Mouse (Mus musculus): Measurements from ENCODE around the gene Otogl.

Gene Otogl

GRCm38 (mm10) chr10:107912084-107912573 is at the start of gene Otogl:
Otogl (minus strand) TSS chr10:107912134.
- no peak for DNase-seq (ENCODE audit: inconsistent ontology term)

- no peak for DNase-seq (ENCODE audit: inconsistent ontology term)
Observed at GRCm38 (mm10) chr10:107956588-107956987, 44.7 kb upstream of the Otogl start.

GRCm38 (mm10) chr10:107954444-107954843 is 42.5 kb upstream of the Otogl start:
- no peak for DNase-seq (ENCODE audit: inconsistent ontology term)

GRCm38 (mm10) chr10:107951596-107951995 is 39.7 kb upstream of the Otogl start:
- no peak for DNase-seq (ENCODE audit: inconsistent ontology term)

GRCm38 (mm10) chr10:107949945-107950344 is 38.0 kb upstream of the Otogl start:
- DNase-seq (ENCODE audit: inconsistent ontology term), result no peak

- DNase-seq (ENCODE audit: inconsistent ontology term), result no peak
Observed at GRCm38 (mm10) chr10:107948647-107949046, 36.7 kb upstream of the Otogl start.

GRCm38 (mm10) chr10:107948038-107948437 is 36.1 kb upstream of the Otogl start:
- peak; percentile 83 for DNase-seq (ENCODE audit: inconsistent ontology term)

- DNase-seq (ENCODE audit: inconsistent ontology term), result no peak
Observed at GRCm38 (mm10) chr10:107946348-107946747, 34.4 kb upstream of the Otogl start.

GRCm38 (mm10) chr10:107943859-107944258 is 31.9 kb upstream of the Otogl start:
- peak; percentile 23 for DNase-seq (ENCODE audit: inconsistent ontology term)

- no peak for DNase-seq (ENCODE audit: inconsistent ontology term)
Observed at GRCm38 (mm10) chr10:107941188-107941900, 29.4 kb upstream of the Otogl start.

GRCm38 (mm10) chr10:107940302-107940701 is 28.4 kb upstream of the Otogl start:
- DNase-seq (ENCODE audit: inconsistent ontology term), result no peak

GRCm38 (mm10) chr10:107939821-107940220 is 27.9 kb upstream of the Otogl start:
- DNase-seq (ENCODE audit: inconsistent ontology term), result no peak

- no peak for DNase-seq (ENCODE audit: inconsistent ontology term)
Observed at GRCm38 (mm10) chr10:107934055-107934454, 22.1 kb upstream of the Otogl start.

- peak; percentile 46 for DNase-seq (ENCODE audit: inconsistent ontology term)
Observed at GRCm38 (mm10) chr10:107933527-107933926, 21.6 kb upstream of the Otogl start.

GRCm38 (mm10) chr10:107931833-107932828 is 20.2 kb upstream of the Otogl start:
- peak; percentile 84 for DNase-seq (ENCODE audit: inconsistent ontology term)

- no peak for DNase-seq (ENCODE audit: inconsistent ontology term)
Observed at GRCm38 (mm10) chr10:107930471-107931021, 18.6 kb upstream of the Otogl start.

GRCm38 (mm10) chr10:107925306-107925705 is 13.4 kb upstream of the Otogl start:
- DNase-seq (ENCODE audit: inconsistent ontology term), result no peak

GRCm38 (mm10) chr10:107923860-107924259 is 11.9 kb upstream of the Otogl start:
- no peak for DNase-seq (ENCODE audit: inconsistent ontology term)

- DNase-seq (ENCODE audit: inconsistent ontology term), result no peak
Observed at GRCm38 (mm10) chr10:107922750-107923149, 10.8 kb upstream of the Otogl start.

- no peak for DNase-seq (ENCODE audit: inconsistent ontology term)
Observed at GRCm38 (mm10) chr10:107921549-107921948, 9.6 kb upstream of the Otogl start.

GRCm38 (mm10) chr10:107921134-107921533 is 9.2 kb upstream of the Otogl start:
- DNase-seq (ENCODE audit: inconsistent ontology term), result no peak

- DNase-seq (ENCODE audit: inconsistent ontology term), result no peak
Observed at GRCm38 (mm10) chr10:107913013-107913412, 1.1 kb upstream of the Otogl start.

All from Muller cell, postnatal 12 days (primary cell).